Mouse (Mus musculus) ES-E14 (cell line): ENCODE measurements around the gene Sesn2. TPM values are rescaled to one million over a fixed set of nuclear protein-coding genes. Genes with fewer than 3 reads are reported as not detected.
A peak's percentile ranks its signal among the peaks of the same experiment; 100 is the strongest.

Experiments
- DNase-seq: peaks from one replicate; pipeline ENCODE4 v3.0.0-alpha.2; 2013; ENCODE audit warnings: low read depth, low spot score
- H3K27ac ChIP-seq: 2 replicates; pipeline ENCODE4 v1.5.1; 2012; ENCODE audit warnings: low read depth, mild to moderate bottlenecking, low read length, moderate library complexity, mixed read lengths; ENCODE audit not compliant: poor library complexity, insufficient read depth, severe bottlenecking
- H3K36me3 ChIP-seq: 2 replicates; pipeline ENCODE4 v1.6.1; 2012; ENCODE audit warnings: mild to moderate bottlenecking, low read length, moderate library complexity, mixed read lengths; ENCODE audit not compliant: control insufficient read depth, poor library complexity, insufficient read depth, severe bottlenecking
- H3K4me1 ChIP-seq, 2 experiments: fragments of 150-350 bp in 1 of 2; sonication (generic) in 1 of 2; 2 replicates each; pipeline ENCODE4 v1.6.1; 2012; ENCODE audit warnings: low read length in 2 of 2, mild to moderate bottlenecking in 1 of 2, mixed read lengths in 1 of 2; ENCODE audit not compliant: control insufficient read depth in 2 of 2, insufficient read depth in 2 of 2, poor library complexity in 1 of 2
- H3K4me3 ChIP-seq, 2 experiments: fragments of 150-350 bp in 1 of 2; sonication (generic) in 1 of 2; 2 replicates each; pipeline ENCODE4 v1.5.1; 2012; ENCODE audit warnings: low read length in 2 of 2, low read depth in 1 of 2, mild to moderate bottlenecking in 1 of 2, mixed read lengths in 1 of 2; ENCODE audit not compliant: insufficient read depth in 1 of 2, poor library complexity in 1 of 2, severe bottlenecking in 1 of 2
- H3K9ac ChIP-seq: 2 replicates; pipeline ENCODE4 v1.6.1; 2012; ENCODE audit warnings: low read depth, mild to moderate bottlenecking, low read length, mixed read lengths; ENCODE audit not compliant: poor library complexity, insufficient read depth, severe bottlenecking
- H3K9me3 ChIP-seq: fragments of 150-350 bp; sonication (generic); 2 replicates; pipeline ENCODE4 v1.6.1; 2012; ENCODE audit warnings: low read depth, mild to moderate bottlenecking, low read length; ENCODE audit not compliant: control insufficient read depth, insufficient read depth
- CHD2 ChIP-seq: IDR thresholded peaks from 2 replicates; pipeline ENCODE4 v1.6.1; 2014; ENCODE audit warnings: mild to moderate bottlenecking, low read depth, low read length, inconsistent platforms
- HCFC1 ChIP-seq: IDR thresholded peaks from 2 replicates; pipeline ENCODE4 v1.6.1; 2012; ENCODE audit warnings: low read length, inconsistent platforms, borderline replicate concordance; ENCODE audit not compliant: insufficient read depth
- MAFK ChIP-seq: IDR thresholded peaks from 2 replicates; pipeline ENCODE4 v1.6.1; 2014; ENCODE audit warnings: mild to moderate bottlenecking, low read depth, low read length, inconsistent platforms; ENCODE audit not compliant: insufficient read depth
- ZC3H11A ChIP-seq: IDR thresholded peaks from 2 replicates; pipeline ENCODE4 v1.6.1; 2012; ENCODE audit warnings: low read depth, mild to moderate bottlenecking, inconsistent platforms, low read length, borderline replicate concordance
- ZNF384 ChIP-seq: IDR thresholded peaks from 2 replicates; pipeline ENCODE4 v1.6.1; 2012; ENCODE audit warnings: low read depth, low read length, inconsistent platforms
- in situ Hi-C, 2 experiments: fragments of 600-800 bp; cut with MboI; formaldehyde crosslinking; loops; one replicate each; pipeline ENCODE4 v1.15.1; 2025; ENCODE audit warnings: low sequenced_read_pairs in 2 of 2, inconsistent platforms in 1 of 2; ENCODE audit not compliant: unreplicated experiment in 2 of 2
- total RNA-seq: library from RNA; depleted of rRNA; stranded (reverse); fragments of 300-350 nt; gene quantifications from 2 replicates; pipeline ENCODE4 v1.2.3, GENCODE M21; 2012

Sesn2 gene
- total RNA-seq, 1 experiment, result 75.8 TPM

DNA sequence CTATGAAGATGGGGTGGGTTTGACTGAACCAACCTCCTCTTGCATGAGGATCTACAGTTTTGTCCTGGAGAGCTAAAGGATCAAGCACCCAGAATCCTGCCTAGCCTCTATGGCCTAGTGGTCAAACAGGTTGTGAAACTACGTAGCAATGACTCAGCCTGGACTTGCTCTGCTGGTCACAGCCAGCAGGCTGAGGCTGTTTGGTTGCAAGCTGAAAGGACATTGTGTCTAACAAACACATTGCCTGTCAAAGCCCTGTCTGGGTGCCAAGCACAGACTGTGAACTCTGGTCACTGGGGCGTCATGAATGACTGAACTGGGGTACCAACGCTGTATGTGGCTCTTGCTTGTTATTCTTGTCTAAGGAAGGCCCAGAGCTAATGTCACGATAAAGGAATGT is 35.7 kb downstream of the Sesn2 start:
- Histone ChIP-seq H3K4me3 (no peak overlapping the region), H3K36me3 (no peaks in the 10 kb centered on the region), H3K9me3 (no peaks in the 10 kb centered on the region), H3K4me1 (peaks cover 0 to 10% of the 10 kb centered on the region in 2 experiments; a peak in 1 of 4 replicates), H3K9ac (no peak overlapping the region), H3K27ac (no peak overlapping the region)
- DNase-seq, result no peak
- in situ Hi-C loops, result no loop called here
- no peak for TF ChIP-seq ZC3H11A
- no peak for TF ChIP-seq CHD2
- no peak for TF ChIP-seq HCFC1
- TF ChIP-seq ZNF384, result no peak
- TF ChIP-seq MAFK, result no peak

DNA sequence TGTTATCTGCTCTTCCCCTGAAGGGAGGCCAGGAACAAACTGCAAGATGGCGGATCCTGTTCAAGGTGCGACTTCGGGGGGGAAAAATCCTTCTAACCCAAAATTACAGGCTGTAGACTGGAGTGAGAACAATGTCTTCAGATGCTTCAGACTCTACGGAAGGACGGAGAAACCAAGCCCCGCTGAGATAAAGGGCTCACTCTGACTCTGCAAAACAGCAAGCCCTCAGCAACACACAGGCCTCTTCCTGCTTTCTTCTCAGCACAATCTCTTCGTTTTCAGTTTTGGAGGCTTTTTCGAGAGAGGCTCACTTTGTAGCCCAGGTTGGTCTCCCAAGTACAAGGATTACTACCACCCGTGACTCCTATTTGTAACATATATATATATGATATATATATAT is 36.9 kb downstream of the Sesn2 start:
- H3K9ac ChIP-seq, result no peak overlapping the region
- TF ChIP-seq HCFC1 (no peak), ZNF384 (no peak), MAFK (no peak), ZC3H11A (no peak), CHD2 (no peak)
- DNase-seq, result no peak
- H3K4me1 ChIP-seq, result peaks cover 0 to 8% of the 10 kb centered on the region in 2 experiments; a peak in 1 of 4 replicates
- no peak overlapping the region for H3K27ac ChIP-seq
- in situ Hi-C loops, result no loop called here
- no peaks in the 10 kb centered on the region for H3K9me3 ChIP-seq
- no peak overlapping the region for H3K4me3 ChIP-seq
- no peaks in the 10 kb centered on the region for H3K36me3 ChIP-seq

DNA sequence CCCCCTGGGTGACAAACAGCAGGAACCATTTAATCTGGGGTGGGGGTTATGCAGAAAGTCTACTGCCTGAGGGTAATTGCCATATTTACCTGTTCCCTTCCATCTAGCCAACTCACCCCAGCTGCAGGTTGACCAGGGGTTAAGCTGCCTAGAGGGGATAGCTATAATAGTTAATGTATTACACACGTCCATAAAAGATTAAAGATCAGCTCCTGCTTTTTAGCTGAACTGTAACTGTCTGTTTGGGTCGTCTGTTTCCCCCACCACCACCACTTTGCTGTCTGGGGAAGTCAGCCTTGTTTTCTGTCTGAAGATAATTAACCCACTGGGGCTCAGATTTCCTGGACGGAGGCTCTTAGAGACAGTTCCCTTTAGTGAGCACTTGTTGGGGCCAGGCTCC is 40.4 kb downstream of the Sesn2 start:
- in situ Hi-C loops, result no loop called here
- Histone ChIP-seq H3K36me3 (no peaks in the 10 kb centered on the region), H3K4me1 (0 out of 4 replicates have a peak, but pooled peaks cover 0 to 4% of the 10 kb centered on the region in 2 experiments), H3K27ac (no peak overlapping the region), H3K9ac (no peak overlapping the region), H3K4me3 (no peak overlapping the region), H3K9me3 (no peaks in the 10 kb centered on the region)
- no peak for TF ChIP-seq ZC3H11A
- TF ChIP-seq CHD2, result no peak
- no peak for TF ChIP-seq MAFK
- no peak for TF ChIP-seq HCFC1
- TF ChIP-seq ZNF384, result no peak
- DNase-seq, result no peak

DNA sequence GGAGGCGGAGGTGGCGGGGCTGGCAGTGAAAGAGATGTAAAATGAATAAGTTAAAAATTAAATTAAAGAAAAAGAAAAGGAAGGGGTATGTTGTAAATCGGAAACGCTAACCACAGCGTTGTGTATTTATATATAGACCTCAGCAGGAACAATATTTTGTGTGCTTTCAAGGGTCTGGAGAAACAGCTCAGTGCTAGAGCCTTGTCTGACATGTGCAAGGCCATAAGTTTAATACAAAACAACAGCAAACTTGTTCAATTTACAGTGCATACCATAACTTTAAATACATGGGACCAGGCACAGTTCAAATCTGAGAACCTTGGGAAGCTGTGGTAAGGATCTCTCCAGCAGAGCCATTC is 46.1 kb downstream of the Sesn2 start:
- Histone ChIP-seq H3K9me3 (no peaks in the 10 kb centered on the region), H3K27ac (no peak overlapping the region), H3K4me1 (peaks cover 8 to 13% of the 10 kb centered on the region in 2 experiments; a peak in 3 of 4 replicates), H3K36me3 (peaks cover 12% of the 10 kb centered on the region), H3K4me3 (peak overlapping the region; percentile 92 to 94; a peak in 3 of 4 replicates), H3K9ac (peak overlapping the region; percentile 35; the same call in 1 of the 2 replicates)
- no peak for DNase-seq
- in situ Hi-C loops, result no loop called here
- TF ChIP-seq HCFC1, result no peak
- TF ChIP-seq ZC3H11A, result no peak
- no peak for TF ChIP-seq MAFK
- TF ChIP-seq ZNF384, result no peak
- no peak for TF ChIP-seq CHD2

GRCm38 (mm10) chr4:132463430-132464254 is 46.7 kb downstream of the Sesn2 start, which contains the start of gene Med18:
Gene Med18 (minus strand): TSS chr4:132463921.
- Histone ChIP-seq H3K36me3 (peaks cover 14% of the 10 kb centered on the region), H3K9ac (peak within 1 kb of the TSS; percentile 92), H3K9me3 (no peaks in the 10 kb centered on the region), H3K4me3 (peak within 1 kb of the TSS; percentile 92 to 94), H3K4me1 (peaks cover 8 to 13% of the 10 kb centered on the region in 2 experiments; a peak in 3 of 4 replicates), H3K27ac (peak within 1 kb of the TSS; percentile 55; the same call in 1 of the 2 replicates)
- TF ChIP-seq CHD2 (no peak), ZNF384 (peak; percentile 95), HCFC1 (peak; percentile 64; the same call in 1 of the 2 replicates)
- in situ Hi-C loops, result no loop called here
- DNase-seq, result peak; percentile 86
